Mouse (Mus musculus): ENCODE measurements around the gene Kcnip4. TPM values are rescaled to one million over a fixed set of nuclear protein-coding genes. Genes with fewer than 3 reads are reported as not detected.

The Kcnip4 gene
- polyA plus RNA-seq, 1 experiment from 2014 or later, result 4.5 TPM

DNA sequence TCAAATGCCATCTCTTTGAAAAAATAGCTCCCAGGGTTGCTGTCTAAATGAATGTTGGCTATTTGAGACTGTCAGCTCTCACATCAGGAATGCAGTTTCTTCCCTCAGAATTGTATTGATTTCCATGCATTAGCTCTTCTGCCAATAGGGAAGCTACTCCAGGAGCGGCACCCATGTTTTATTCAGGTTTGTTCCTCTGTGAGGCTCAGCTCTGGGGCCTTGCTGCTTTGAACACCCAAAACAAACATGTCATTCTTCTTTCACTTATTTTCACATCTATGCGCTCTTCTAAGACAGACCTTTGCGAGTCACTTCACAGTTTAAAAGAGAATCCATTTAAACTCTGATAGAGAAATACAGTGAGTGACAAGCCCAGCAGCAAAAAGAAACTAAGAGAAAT is 862.2 kb downstream of the Kcnip4 start:
- Histone ChIP-seq H3K36me3 (ENCODE audit: control insufficient read depth, insufficient read depth, low read length) (no peaks in the 10 kb centered on the region), H3K4me3 (ENCODE audit: low read depth, low read length) (no peak overlapping the region), H3K4me1 (replicated peaks; ENCODE audit: control insufficient read depth, insufficient read depth, low read length) (no peaks in the 10 kb centered on the region), H3K9ac (ENCODE audit: low read length) (no peak overlapping the region), H3K9me3 (ENCODE audit: control insufficient read depth, low read length) (no peaks in the 10 kb centered on the region), H3K27ac (ENCODE audit: low read depth) (no peak overlapping the region), H3K4me2 (ENCODE audit: low read length) (no peak overlapping the region), H3K27me3 (replicated peaks; ENCODE audit: control insufficient read depth, insufficient read depth, low read length) (no peaks in the 10 kb centered on the region)
- 95% methylated on average over 3 of the region's 3 CpGs for WGBS
- DNase-seq (ENCODE audit: low spot score) (no peak), ATAC-seq (replicated peaks; ENCODE audit: low FRiP score, low TSS enrichment, low read depth) (no peak)

DNA sequence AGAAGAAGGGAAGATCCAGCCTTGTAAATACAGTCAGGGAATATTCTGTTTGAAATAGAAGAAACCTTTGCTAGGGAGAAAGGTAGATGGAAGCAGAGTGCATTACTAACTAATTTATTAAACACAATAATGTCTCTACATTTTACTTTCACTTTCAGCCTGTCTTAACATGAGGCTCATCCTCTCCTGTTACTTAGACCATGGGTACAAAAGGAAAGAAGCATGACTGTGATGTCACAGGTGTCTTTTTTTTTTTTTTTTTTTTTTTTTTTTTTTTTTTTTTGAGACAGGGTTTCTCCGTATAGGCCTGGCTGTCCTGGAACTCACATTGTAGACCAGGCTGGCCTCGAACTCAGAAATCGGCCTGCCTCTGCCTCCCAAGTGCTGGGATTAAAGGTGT is 864.7 kb downstream of the Kcnip4 start:
- no peak for DNase-seq (ENCODE audit: low spot score)
- 97% methylated on average over 3 of the region's 3 CpGs for WGBS
- no peak overlapping the region for H3K9ac ChIP-seq (ENCODE audit: low read length)
- H3K36me3 ChIP-seq (ENCODE audit: control insufficient read depth, insufficient read depth, low read length), result no peaks in the 10 kb centered on the region
- no peak overlapping the region for H3K4me2 ChIP-seq (ENCODE audit: low read length)
- ATAC-seq (replicated peaks; ENCODE audit: low FRiP score, low TSS enrichment, low read depth), result no peak
- H3K27me3 ChIP-seq (replicated peaks; ENCODE audit: control insufficient read depth, insufficient read depth, low read length), result no peaks in the 10 kb centered on the region
- H3K27ac ChIP-seq (ENCODE audit: low read depth), result no peak overlapping the region
- H3K9me3 ChIP-seq (ENCODE audit: control insufficient read depth, low read length), result no peaks in the 10 kb centered on the region
- H3K4me3 ChIP-seq (ENCODE audit: low read depth, low read length), result no peak overlapping the region
- no peaks in the 10 kb centered on the region for H3K4me1 ChIP-seq (replicated peaks; ENCODE audit: control insufficient read depth, insufficient read depth, low read length)

DNA sequence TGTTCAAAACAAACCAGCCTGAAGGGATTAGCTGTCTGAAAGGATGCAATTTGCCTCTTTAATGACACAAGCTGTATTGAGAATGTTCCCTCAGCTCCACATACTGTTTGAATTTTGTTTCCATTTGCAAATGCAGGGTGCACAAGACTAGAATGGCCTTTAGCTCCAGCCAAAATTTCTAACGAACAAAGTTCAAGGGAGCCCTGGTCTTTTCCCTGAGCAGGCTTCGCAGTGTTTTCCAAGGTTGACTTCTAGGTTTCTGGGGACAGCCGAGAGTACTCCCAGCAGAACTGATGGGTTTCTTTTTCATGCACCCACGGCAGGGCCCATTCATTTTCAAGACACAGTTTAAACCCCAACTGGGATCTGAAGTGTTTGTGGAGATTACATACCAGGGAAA is 874.2 kb downstream of the Kcnip4 start:
- ATAC-seq (replicated peaks; ENCODE audit: low FRiP score, low TSS enrichment, low read depth) (no peak), DNase-seq (ENCODE audit: low spot score) (no peak)
- Histone ChIP-seq H3K4me1 (replicated peaks; ENCODE audit: control insufficient read depth, insufficient read depth, low read length) (no peaks in the 10 kb centered on the region), H3K27ac (ENCODE audit: low read depth) (no peak overlapping the region), H3K4me2 (ENCODE audit: low read length) (no peak overlapping the region), H3K27me3 (replicated peaks; ENCODE audit: control insufficient read depth, insufficient read depth, low read length) (no peaks in the 10 kb centered on the region), H3K9me3 (ENCODE audit: control insufficient read depth, low read length) (no peaks in the 10 kb centered on the region), H3K9ac (ENCODE audit: low read length) (no peak overlapping the region), H3K36me3 (ENCODE audit: control insufficient read depth, insufficient read depth, low read length) (no peaks in the 10 kb centered on the region), H3K4me3 (ENCODE audit: low read depth, low read length) (no peak overlapping the region)
- 53% methylated on average over 4 of the region's 4 CpGs for WGBS

DNA sequence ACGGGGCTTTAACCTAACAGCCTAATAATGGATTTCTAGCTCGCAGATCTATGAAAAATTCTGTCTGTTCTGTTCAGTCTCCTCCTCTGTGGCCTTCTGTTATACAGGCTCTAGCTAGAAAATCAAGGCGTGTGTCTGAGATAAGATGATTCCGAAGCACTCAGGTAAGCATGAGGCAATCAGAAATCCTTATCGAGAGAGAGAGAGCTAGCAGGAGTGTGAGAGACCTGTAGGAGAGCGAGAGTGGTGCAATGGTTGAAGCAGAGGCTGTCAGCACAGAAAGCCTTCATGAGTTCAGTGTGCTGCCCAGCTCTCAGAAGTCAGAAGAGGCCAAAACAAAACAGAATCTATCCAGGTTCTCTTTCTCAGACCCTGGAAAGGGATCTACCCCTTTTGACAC is 888.0 kb downstream of the Kcnip4 start:
- DNase-seq (ENCODE audit: low spot score) (no peak), ATAC-seq (replicated peaks; ENCODE audit: low FRiP score, low TSS enrichment, low read depth) (no peak)
- H3K4me2 ChIP-seq (ENCODE audit: low read length), result no peak overlapping the region
- H3K27ac ChIP-seq (ENCODE audit: low read depth), result no peak overlapping the region
- no peaks in the 10 kb centered on the region for H3K36me3 ChIP-seq (ENCODE audit: control insufficient read depth, insufficient read depth, low read length)
- H3K9me3 ChIP-seq (ENCODE audit: control insufficient read depth, low read length), result no peaks in the 10 kb centered on the region
- H3K27me3 ChIP-seq (replicated peaks; ENCODE audit: control insufficient read depth, insufficient read depth, low read length), result no peaks in the 10 kb centered on the region
- no peak overlapping the region for H3K9ac ChIP-seq (ENCODE audit: low read length)
- no peaks in the 10 kb centered on the region for H3K4me1 ChIP-seq (replicated peaks; ENCODE audit: control insufficient read depth, insufficient read depth, low read length)
- WGBS, result 80% methylated on average over 6 of the region's 6 CpGs
- no peak overlapping the region for H3K4me3 ChIP-seq (ENCODE audit: low read depth, low read length)

DNA sequence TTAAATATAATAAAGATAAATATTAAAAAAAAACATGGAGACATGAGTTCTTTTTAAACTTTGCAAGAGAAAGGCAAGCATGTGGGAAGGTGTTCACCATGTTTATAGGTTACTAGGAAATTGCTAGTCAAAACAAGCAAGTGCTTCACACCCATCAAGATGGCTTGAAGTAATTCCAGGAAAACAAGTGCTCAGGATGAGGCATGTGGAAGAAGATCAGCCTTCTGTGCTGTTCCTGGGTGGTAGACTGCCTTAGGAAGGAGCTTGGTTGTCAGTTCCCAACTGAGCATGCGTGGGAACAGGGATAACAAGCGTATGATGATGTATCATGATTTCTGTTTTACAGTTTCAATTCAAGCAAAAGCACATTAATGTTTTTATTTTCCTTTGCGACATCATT is 891.1 kb downstream of the Kcnip4 start:
- no peak for DNase-seq (ENCODE audit: low spot score)
- H3K4me1 ChIP-seq (replicated peaks; ENCODE audit: control insufficient read depth, insufficient read depth, low read length), result no peaks in the 10 kb centered on the region
- H3K9me3 ChIP-seq (ENCODE audit: control insufficient read depth, low read length), result no peaks in the 10 kb centered on the region
- WGBS, result 84% methylated on average over 3 of the region's 3 CpGs
- no peaks in the 10 kb centered on the region for H3K27me3 ChIP-seq (replicated peaks; ENCODE audit: control insufficient read depth, insufficient read depth, low read length)
- H3K4me3 ChIP-seq (ENCODE audit: low read depth, low read length), result no peak overlapping the region
- H3K9ac ChIP-seq (ENCODE audit: low read length), result no peak overlapping the region
- no peak overlapping the region for H3K27ac ChIP-seq (ENCODE audit: low read depth)
- no peaks in the 10 kb centered on the region for H3K36me3 ChIP-seq (ENCODE audit: control insufficient read depth, insufficient read depth, low read length)
- ATAC-seq (replicated peaks; ENCODE audit: low FRiP score, low TSS enrichment, low read depth), result no peak
- no peak overlapping the region for H3K4me2 ChIP-seq (ENCODE audit: low read length)

DNA sequence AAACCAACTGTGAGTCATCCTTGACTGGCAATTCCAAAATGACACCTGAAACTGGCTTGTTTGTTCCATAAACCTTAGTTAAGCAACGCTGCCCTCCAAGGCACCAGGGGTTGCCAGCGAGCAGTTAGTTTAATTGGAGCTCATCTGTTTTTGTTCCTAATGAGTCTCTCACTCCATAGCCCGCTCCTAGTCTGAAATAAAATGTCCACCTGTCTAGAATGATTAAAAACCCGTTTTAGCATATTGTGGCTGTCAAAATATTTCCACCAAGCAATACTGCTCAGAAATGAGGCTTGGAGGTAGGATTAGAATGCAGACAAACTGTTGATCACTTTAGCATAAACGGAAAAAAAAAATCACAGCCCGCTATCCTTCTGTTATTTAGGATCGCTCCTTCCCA is 901.3 kb downstream of the Kcnip4 start:
- WGBS, result 79% methylated on average over 7 of the region's 7 CpGs
- H3K4me3 ChIP-seq (ENCODE audit: low read depth, low read length), result no peak overlapping the region
- H3K27me3 ChIP-seq (replicated peaks; ENCODE audit: control insufficient read depth, insufficient read depth, low read length), result no peaks in the 10 kb centered on the region
- no peaks in the 10 kb centered on the region for H3K36me3 ChIP-seq (ENCODE audit: control insufficient read depth, insufficient read depth, low read length)
- H3K4me2 ChIP-seq (ENCODE audit: low read length), result no peak overlapping the region
- DNase-seq (ENCODE audit: low spot score) (no peak), ATAC-seq (replicated peaks; ENCODE audit: low FRiP score, low TSS enrichment, low read depth) (no peak)
- H3K27ac ChIP-seq (ENCODE audit: low read depth), result no peak overlapping the region
- no peak overlapping the region for H3K9ac ChIP-seq (ENCODE audit: low read length)
- H3K4me1 ChIP-seq (replicated peaks; ENCODE audit: control insufficient read depth, insufficient read depth, low read length), result no peaks in the 10 kb centered on the region
- no peaks in the 10 kb centered on the region for H3K9me3 ChIP-seq (ENCODE audit: control insufficient read depth, low read length)

DNA sequence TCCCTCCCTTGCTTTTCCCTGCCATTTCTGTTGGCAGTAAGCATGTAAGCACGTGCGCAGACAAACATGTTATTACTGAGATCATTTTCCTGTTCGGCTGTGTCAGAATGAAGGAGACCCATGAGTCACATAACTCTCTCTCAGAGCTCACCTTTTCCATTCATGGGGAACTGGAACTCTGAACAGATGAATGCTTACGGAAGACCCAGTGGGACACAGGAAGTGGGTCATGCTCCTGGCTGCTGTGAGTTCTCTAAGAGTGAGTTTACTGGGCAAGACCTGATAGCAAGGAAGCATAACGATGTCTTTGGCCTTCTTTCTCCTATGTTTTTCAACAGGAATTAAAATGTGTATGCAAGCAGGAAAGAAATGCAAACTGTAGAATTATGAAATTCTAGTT is 917.8 kb downstream of the Kcnip4 start:
- no peaks in the 10 kb centered on the region for H3K9me3 ChIP-seq (ENCODE audit: control insufficient read depth, low read length)
- no peak overlapping the region for H3K27ac ChIP-seq (ENCODE audit: low read depth)
- no peaks in the 10 kb centered on the region for H3K27me3 ChIP-seq (replicated peaks; ENCODE audit: control insufficient read depth, insufficient read depth, low read length)
- no peak for DNase-seq (ENCODE audit: low spot score)
- no peak overlapping the region for H3K9ac ChIP-seq (ENCODE audit: low read length)
- H3K36me3 ChIP-seq (ENCODE audit: control insufficient read depth, insufficient read depth, low read length), result no peaks in the 10 kb centered on the region
- no peaks in the 10 kb centered on the region for H3K4me1 ChIP-seq (replicated peaks; ENCODE audit: control insufficient read depth, insufficient read depth, low read length)
- WGBS, result 85% methylated on average over 5 of the region's 5 CpGs
- no peak for ATAC-seq (replicated peaks; ENCODE audit: low FRiP score, low TSS enrichment, low read depth)
- H3K4me3 ChIP-seq (ENCODE audit: low read depth, low read length), result no peak overlapping the region
- H3K4me2 ChIP-seq (ENCODE audit: low read length), result no peak overlapping the region

DNA sequence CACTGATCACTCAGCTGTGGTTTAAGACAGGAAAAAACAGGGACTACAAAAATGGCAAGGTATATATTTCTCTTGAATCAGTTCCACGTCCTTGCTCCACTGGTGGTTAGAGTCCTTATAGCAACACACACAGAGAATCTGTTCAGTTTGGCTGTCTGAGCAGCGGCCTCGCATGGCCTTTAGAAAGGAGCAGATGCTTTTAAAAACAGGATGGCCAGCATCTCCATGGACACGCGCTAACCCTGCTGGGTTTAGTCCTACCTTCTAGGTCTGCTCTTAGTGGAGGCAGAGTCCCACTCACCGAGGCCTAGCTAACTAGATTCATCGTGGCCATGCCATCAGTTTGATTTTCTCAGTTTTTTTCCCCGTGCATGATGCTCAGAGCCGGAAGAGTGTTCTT is 918.4 kb downstream of the Kcnip4 start:
- Histone ChIP-seq H3K4me2 (ENCODE audit: low read length) (no peak overlapping the region), H3K4me1 (replicated peaks; ENCODE audit: control insufficient read depth, insufficient read depth, low read length) (no peaks in the 10 kb centered on the region), H3K36me3 (ENCODE audit: control insufficient read depth, insufficient read depth, low read length) (no peaks in the 10 kb centered on the region), H3K9ac (ENCODE audit: low read length) (no peak overlapping the region), H3K27ac (ENCODE audit: low read depth) (no peak overlapping the region), H3K4me3 (ENCODE audit: low read depth, low read length) (no peak overlapping the region), H3K9me3 (ENCODE audit: control insufficient read depth, low read length) (no peaks in the 10 kb centered on the region), H3K27me3 (replicated peaks; ENCODE audit: control insufficient read depth, insufficient read depth, low read length) (no peaks in the 10 kb centered on the region)
- WGBS, result 92% methylated on average over 9 of the region's 9 CpGs
- no peak for ATAC-seq (replicated peaks; ENCODE audit: low FRiP score, low TSS enrichment, low read depth)
- DNase-seq (ENCODE audit: low spot score), result no peak

DNA sequence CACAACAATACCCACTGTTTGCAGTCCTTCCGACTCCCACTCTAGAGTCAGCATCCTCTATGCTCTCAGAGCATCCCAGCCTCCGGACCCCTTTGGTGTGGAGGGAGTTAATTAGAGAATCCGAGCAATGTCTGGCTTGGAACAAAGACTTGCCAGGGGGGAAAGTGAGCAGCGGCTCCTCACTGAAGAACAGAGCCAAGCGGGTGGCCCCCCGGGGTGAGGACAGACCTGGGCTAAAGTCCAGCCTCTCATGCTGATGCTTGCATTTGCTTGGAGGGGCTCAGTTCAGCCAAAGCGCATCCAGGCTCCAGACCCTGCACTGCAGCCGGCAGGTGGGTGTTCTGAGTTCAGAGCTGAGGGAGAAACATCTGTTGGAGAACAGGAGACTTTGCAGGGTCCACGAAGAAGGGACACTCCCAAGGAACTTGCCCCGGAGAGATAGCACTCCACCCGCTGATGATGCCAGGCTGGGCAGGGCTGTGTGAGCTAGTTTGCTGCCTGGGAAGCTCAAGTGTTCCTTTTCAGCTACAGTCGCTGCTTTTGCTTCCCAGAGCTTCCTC is 925.1 kb downstream of the Kcnip4 start:
- Histone ChIP-seq H3K9me3 (ENCODE audit: control insufficient read depth, low read length) (no peaks in the 10 kb centered on the region), H3K27me3 (replicated peaks; ENCODE audit: control insufficient read depth, insufficient read depth, low read length) (0 out of 2 replicates have a peak, but pooled peaks cover 6% of the 10 kb centered on the region), H3K4me2 (ENCODE audit: low read length) (peak overlapping the region; percentile 38), H3K27ac (ENCODE audit: low read depth) (no peak overlapping the region), H3K4me3 (ENCODE audit: low read depth, low read length) (peak overlapping the region; percentile 16), H3K9ac (ENCODE audit: low read length) (no peak overlapping the region), H3K4me1 (replicated peaks; ENCODE audit: control insufficient read depth, insufficient read depth, low read length) (no peaks in the 10 kb centered on the region), H3K36me3 (ENCODE audit: control insufficient read depth, insufficient read depth, low read length) (no peaks in the 10 kb centered on the region)
- DNase-seq (ENCODE audit: low spot score) (no peak), ATAC-seq (replicated peaks; ENCODE audit: low FRiP score, low TSS enrichment, low read depth) (no peak)
- 2% methylated on average over 12 of the region's 12 CpGs for WGBS
